Mouse (Mus musculus) brain, embryonic 14.5 days (tissue): Measurements from ENCODE around the gene Oas1d. TPM values are rescaled to one million over a fixed set of nuclear protein-coding genes. Genes with fewer than 3 reads are reported as not detected.

Experiments used
- DNase-seq: peaks from one replicate; pipeline ENCODE4 v3.0.0-alpha.2; 2011; ENCODE audit warnings: low read depth
- CTCF ChIP-seq: fragments of 200-500 bp; IDR thresholded peaks from 2 replicates; pipeline ENCODE4 v1.5.1; 2012; ENCODE audit warnings: inconsistent platforms, mild to moderate bottlenecking, moderate library complexity, borderline replicate concordance; ENCODE audit not compliant: insufficient read depth, insufficient read length; ENCODE audit errors: extremely low read depth
- POLR2A ChIP-seq: fragments of 200-500 bp; IDR thresholded peaks from 2 replicates; pipeline ENCODE4 v1.6.1; 2012; ENCODE audit warnings: mild to moderate bottlenecking, inconsistent platforms, borderline replicate concordance; ENCODE audit not compliant: poor library complexity, insufficient read depth, insufficient read length, severe bottlenecking; ENCODE audit errors: extremely low read depth
- polyA plus RNA-seq: library from polyadenylated mRNA; depleted of rRNA; stranded (reverse); fragments of >200 nt; gene quantifications from 2 replicates; pipeline ENCODE4 v1.2.3, GENCODE M21; 2012; rRNA removed

Oas1d gene
- polyA plus RNA-seq, 1 experiment, result not detected

DNA sequence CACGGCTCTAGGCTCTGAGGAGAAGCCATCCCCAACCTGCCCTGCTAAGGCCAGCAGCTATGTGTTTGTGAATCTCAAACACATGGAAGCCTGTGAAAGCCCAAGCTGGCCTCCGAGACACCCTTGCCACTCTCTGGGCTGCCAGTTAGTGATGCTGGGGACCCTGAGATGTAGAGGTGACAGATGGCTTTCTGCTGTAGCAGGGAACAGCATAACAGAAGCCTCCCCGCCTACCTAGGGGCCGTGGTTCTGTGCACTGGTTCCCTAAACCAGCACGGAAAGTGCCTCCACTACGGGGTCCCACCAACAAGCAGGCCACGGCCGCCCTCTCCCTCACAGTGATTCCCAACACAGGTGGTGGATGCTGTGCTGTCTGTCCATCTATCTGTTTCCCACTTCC, 52.6 kb downstream of the Oas1d start:
- TF ChIP-seq POLR2A (no peak), CTCF (no peak)
- no peak for DNase-seq

DNA sequence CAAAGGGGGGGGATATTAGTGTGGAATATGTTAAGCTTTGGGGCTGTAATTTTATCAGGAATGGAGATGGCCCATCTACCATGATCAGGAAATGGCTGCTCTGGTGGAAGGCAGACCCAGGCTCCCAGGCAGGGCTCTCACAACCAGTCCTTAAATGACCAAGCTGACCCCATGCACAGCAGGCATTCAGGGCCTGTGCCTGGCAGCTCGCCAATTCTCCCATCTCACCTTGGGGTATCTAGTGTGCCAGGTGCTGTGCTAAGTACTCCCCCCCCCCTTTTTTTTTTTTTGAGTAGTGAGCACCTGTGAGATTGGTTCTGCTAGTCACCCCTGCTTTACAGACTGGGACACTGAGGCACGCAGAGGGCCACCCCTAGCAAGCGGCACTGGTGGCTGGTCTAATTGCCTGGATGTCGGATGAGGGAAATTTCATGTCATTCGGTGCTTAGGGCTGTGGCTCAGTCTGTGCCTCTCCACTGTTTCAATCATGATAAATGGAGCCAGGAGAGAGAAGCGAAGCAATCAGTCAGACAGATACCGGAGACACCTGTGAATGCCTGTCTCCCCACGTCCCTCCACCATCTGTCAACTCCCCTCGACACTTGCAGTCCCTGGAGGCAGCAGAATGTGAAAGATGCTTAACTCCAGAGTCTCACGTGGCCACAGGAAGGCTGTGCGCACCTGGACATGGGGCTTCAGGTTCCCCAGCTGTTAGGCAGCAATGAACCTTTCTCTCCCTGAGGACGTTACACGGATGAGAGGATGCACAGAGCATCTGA, 53.2 kb downstream of the Oas1d start:
- peak; percentile 12 for DNase-seq
- TF ChIP-seq POLR2A (no peak), CTCF (no peak)

DNA sequence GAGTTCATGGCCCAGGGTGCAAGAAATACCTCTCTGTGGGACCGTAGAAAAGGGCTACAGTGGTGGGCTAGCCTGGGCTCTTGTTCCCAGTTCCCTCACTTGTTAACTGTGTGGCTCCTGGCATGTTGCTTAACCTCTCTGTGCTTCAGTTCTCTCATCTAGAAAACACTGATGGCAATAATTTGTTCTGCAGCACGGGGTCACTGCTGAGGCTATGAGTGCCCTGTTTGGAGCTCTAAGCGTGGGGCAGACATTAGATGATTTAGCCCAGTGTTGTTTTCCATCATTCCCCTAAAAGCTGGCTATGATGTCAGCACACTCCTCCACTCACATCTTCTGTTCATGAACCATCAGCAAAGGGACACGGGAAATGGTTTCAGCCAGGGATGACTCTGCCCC, 53.8 kb downstream of the Oas1d start:
- no peak for DNase-seq
- no peak for TF ChIP-seq POLR2A

DNA sequence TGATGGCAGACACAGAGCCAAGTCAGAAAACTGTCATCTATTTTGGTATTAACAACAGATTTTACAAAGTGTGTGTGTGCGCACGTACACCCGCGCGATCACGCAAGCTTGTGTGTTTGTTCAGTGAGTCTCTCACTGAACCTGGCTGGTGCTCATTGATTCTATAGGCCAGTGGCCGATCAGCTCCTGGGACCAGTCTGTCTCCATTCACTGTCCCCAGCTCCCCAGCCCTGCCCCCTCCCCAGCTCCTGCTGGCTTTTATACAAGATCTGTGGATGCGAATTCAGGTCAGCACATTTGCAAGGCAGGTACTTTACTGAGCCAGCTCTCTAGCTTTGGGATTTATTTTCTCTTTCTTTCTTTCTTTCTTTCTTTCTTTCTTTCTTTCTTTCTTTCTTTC, 54.5 kb downstream of the Oas1d start:
- TF ChIP-seq POLR2A (no peak), CTCF (no peak)
- DNase-seq, result no peak

DNA sequence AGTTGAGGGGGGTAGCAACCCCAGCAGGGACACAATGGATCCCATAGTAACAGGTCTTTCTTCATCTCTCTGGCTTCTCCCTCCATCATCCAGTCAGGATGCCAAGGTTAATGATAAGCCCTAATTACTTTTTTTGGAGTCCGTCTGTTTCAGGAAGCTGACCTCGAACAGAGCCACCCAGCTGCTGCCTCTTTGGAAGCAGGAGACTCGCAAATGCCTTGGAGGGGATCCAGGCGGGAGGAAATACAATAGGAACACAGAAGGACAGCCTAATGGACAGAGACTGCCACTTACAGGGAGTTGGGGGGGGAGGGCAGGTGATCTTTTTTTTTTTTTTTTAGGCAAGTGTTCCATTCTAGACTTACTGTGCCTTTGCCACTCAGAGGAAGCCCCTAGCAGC, 55.4 kb downstream of the Oas1d start:
- peak; percentile 77 for DNase-seq
- no peak for TF ChIP-seq CTCF

Other genes with a start within 250 kb of the Oas1d start
- 119 and 150 TPM in 2 replicates for gene Dtx1, start 202.6 kb upstream of the Oas1d start, polyA plus RNA-seq
- 0.41 and 0.49 TPM in 2 replicates for gene Oas2, start 164.7 kb upstream of the Oas1d start, polyA plus RNA-seq
- gene Oas3, start 136.9 kb upstream of the Oas1d start, polyA plus RNA-seq, result 0.40 and 0.67 TPM in 2 replicates
- gene Oas1e, start 119.0 kb upstream of the Oas1d start, polyA plus RNA-seq, result 0.10 and 0.19 TPM in 2 replicates
- gene Oas1c, start 102.0 kb upstream of the Oas1d start, polyA plus RNA-seq, result 0.40 and 0.56 TPM in 2 replicates
- gene Oas1f, start 67.2 kb upstream of the Oas1d start, polyA plus RNA-seq, result not detected in 2 replicates
- gene Oas1h, start 53.1 kb upstream of the Oas1d start, polyA plus RNA-seq, result not detected in 2 replicates
- gene Oas1g, start 26.9 kb upstream of the Oas1d start, polyA plus RNA-seq, result 0.10 and 0.16 TPM in 2 replicates
- 0.32 and 0.56 TPM in 2 replicates for gene Oas1a, start 7.0 kb upstream of the Oas1d start, polyA plus RNA-seq
- 21.8 and 31.1 TPM in 2 replicates for gene Rph3a, start 95.6 kb downstream of the Oas1d start, polyA plus RNA-seq